Mouse (Mus musculus) cerebellum, adult 2 months (tissue): Measurements from ENCODE around the gene 4930556J24Rik. TPM values are rescaled to one million over a fixed set of nuclear protein-coding genes. Genes with fewer than 3 reads are reported as not detected.

Experiments used
- DNase-seq, 2 experiments: peaks; one replicate each; pipeline ENCODE4 v3.0.0; 2021
- H3K27ac ChIP-seq: fragments of 200-500 bp; 2 replicates; pipeline ENCODE4 v1.5.1; 2012; ENCODE audit warnings: low read length, control low read depth, inconsistent platforms; ENCODE audit not compliant: insufficient read depth
- H3K27me3 ChIP-seq: fragments of 200-500 bp; 2 replicates; pipeline ENCODE4 v1.6.1; 2012; ENCODE audit warnings: inconsistent platforms, mild to moderate bottlenecking, low read length, moderate library complexity; ENCODE audit not compliant: control insufficient read depth, insufficient read depth
- H3K4me1 ChIP-seq: fragments of 200-500 bp; 2 replicates; pipeline ENCODE4 v1.6.1; 2011; ENCODE audit warnings: low read length; ENCODE audit not compliant: control insufficient read depth, insufficient read depth
- H3K4me3 ChIP-seq: fragments of 200-500 bp; replicated peaks from 2 replicates; pipeline ENCODE3; 2011; ENCODE audit warnings: mild to moderate bottlenecking, low read depth, low read length, control low read depth; ENCODE audit not compliant: insufficient read depth
- CTCF ChIP-seq: fragments of 200-500 bp; IDR thresholded peaks from 2 replicates; pipeline ENCODE4 v1.5.1; 2011; ENCODE audit warnings: low read depth, mild to moderate bottlenecking, control low read depth, low read length, moderate library complexity, borderline replicate concordance; ENCODE audit not compliant: insufficient read depth
- POLR2A ChIP-seq: fragments of 200-500 bp; IDR thresholded peaks from 2 replicates; pipeline ENCODE4 v1.6.1; 2011; ENCODE audit warnings: low read length, control low read depth, borderline replicate concordance; ENCODE audit not compliant: insufficient read depth
- WGBS: fragments of 180-500 bp; shearing (Covaris S2); methylation state at CpG from one replicate; pipeline ENCODE4 v1.1.7; 2018; 5-methylcytosine and 5-hydroxymethylcytosine counted together
- polyA plus RNA-seq: library from polyadenylated mRNA; depleted of rRNA; stranded (reverse); fragments of >200 nt; gene quantifications from 2 replicates; pipeline ENCODE4 v1.2.3, GENCODE M21; 2012

Gene 4930556J24Rik
- polyA plus RNA-seq, 1 experiment, result 0.20 TPM

DNA sequence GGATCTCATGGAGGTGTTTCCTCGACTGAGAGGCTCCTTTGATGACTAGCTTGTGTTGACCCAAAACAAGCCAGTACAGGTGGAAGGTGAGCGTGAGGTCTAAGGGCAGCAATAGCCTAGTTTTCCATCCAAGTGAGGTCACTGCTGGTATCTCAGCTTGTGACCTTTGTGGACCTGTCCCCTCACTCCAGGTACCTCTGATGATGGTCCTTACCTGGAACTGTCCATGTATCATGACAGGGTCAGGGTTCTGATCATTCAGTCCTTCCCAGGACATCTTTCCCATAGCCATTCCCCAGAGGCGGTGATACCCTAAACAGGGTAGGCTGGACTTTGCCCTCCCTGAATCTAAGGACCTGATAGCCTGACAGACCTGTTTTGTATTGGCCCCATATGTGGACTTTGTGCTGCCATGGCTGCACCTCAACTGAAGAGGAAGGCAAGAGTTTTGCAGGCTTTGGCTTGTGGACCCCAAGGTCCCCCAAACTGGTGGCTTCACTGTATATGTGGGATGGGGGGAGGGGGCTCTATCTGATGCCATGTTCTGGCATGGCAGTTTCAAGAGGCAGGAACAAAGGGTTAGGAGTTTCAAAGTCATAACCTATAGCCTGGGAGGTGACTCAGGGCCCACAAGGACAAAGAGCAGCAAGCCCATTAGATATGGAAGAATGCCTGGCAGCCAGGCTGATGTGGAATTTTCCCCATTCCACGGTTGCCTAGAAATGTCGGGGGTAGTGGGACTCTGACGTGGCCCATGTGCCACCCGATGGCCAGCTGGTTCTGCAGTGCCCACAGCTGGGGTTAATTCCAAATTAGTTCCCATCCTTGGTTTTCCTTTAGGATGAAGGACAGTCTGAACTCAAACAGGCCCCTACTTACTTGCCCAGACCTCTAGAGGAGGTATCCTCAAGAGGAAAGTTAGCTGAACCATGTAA lies 6.0 kb upstream of the 4930556J24Rik start:
- Histone ChIP-seq H3K4me1 (no peaks in the 10 kb centered on the region), H3K27me3 (no peaks in the 10 kb centered on the region; the same call in 1 of the 2 replicates), H3K27ac (peak overlapping the region; percentile 37; the same call in 1 of the 2 replicates), H3K4me3 (no peak overlapping the region)
- WGBS, result 43% methylated on average over 7 of the region's 7 CpGs
- TF ChIP-seq POLR2A, result no peak
- TF ChIP-seq CTCF, result no peak
- DNase-seq, result no peak

DNA sequence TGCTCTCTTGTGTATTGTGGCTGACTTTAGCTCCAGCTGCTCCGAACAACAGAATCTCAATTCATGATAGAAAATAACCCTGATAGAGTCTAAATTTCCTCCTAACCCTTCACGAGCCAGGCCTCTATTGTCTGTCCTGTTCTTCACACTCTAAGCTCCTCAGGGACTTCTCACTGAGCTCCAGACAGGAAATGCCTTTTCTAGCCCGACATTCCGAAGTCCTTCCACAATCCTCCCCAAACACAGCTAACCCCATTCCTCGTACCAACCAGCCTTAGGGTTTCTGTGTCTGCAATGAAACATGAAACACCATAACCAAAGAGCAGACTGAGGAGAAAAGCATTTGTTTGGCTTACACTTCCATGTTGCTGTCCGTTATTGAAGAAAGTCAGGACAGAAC lies 5.0 kb upstream of the 4930556J24Rik start:
- TF ChIP-seq POLR2A, result no peak
- WGBS, result 80% methylated on average over 6 of the region's 6 CpGs
- H3K27me3 ChIP-seq, result no peaks in the 10 kb centered on the region; the same call in 1 of the 2 replicates
- DNase-seq, result no peak
- no peak overlapping the region for H3K4me3 ChIP-seq
- no peaks in the 10 kb centered on the region for H3K4me1 ChIP-seq
- H3K27ac ChIP-seq, result no peak overlapping the region

DNA sequence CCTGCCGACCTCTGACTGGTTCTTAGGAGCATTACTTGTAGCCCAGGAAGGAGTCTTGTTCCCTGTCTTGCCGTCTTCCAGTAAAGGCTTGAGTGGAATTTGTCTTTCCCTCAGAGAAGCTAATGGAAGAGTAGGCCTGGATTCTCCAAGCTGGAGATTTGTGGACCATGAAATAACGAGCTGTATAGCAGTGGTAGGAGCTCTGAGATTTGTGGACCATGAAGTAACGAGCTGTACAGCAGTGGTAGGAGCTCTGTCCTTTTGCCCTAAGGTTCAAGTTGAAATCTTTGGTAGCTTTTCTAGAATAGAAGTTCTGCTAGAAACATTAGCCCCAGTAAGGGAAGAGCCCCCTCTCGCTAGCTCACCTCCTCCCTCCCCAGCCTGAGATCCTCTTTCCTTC lies 1.8 kb upstream of the 4930556J24Rik start:
- no peaks in the 10 kb centered on the region for H3K4me1 ChIP-seq
- no peak for TF ChIP-seq POLR2A
- no peak for TF ChIP-seq CTCF
- WGBS, result 95% methylated on average over 5 of the region's 5 CpGs
- no peaks in the 10 kb centered on the region for H3K27me3 ChIP-seq
- no peak for DNase-seq
- no peak overlapping the region for H3K27ac ChIP-seq
- no peak overlapping the region for H3K4me3 ChIP-seq

DNA sequence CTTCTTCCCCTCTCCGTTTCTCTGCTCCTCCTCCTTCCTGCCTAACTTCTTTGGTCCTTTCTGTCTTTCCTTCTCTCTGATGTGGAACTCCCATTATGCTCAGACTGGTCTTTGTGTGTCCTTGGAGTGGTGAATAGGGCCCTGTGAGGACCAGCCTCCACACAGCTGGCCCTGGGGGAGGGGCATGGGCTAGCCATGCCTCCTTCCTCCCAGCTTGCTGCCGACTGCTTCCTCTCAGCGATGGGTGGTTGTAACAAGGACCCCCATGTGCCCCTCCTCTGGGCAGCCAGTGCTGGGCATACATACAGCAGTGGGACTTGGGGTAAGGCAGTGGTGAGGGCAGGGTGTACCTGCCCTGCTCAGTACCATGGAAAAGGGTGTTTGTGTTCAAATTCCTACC lies 2.3 kb downstream of the 4930556J24Rik start:
- no peak for DNase-seq
- no peak overlapping the region for H3K27ac ChIP-seq

DNA sequence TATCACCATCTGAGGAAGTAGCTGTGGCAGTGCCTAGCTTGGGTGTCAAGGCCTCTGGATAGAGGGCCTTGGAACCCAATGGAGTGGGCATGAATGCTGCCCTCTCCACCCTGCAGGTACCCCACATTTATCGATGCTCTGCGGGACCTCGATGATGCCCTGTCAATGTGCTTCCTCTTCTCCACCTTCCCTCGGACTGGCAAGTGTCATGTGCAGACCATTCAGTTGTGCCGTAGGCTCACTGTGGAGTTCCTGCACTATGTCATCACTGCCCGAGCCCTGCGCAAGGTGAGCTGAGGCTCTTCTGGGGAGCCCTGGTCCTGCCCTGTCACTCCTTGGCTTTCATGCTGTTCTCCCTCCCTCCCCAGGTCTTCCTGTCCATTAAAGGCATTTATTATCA lies 3.5 kb downstream of the 4930556J24Rik start:
- TF ChIP-seq POLR2A (no peak), CTCF (no peak)
- no peak for DNase-seq
- 91% methylated on average over 7 of the region's 7 CpGs for WGBS
- H3K4me1 ChIP-seq, result no peaks in the 10 kb centered on the region
- no peak overlapping the region for H3K4me3 ChIP-seq
- H3K27me3 ChIP-seq, result no peaks in the 10 kb centered on the region; the same call in 1 of the 2 replicates
- H3K27ac ChIP-seq, result no peak overlapping the region

More for the DNA sequence above, 2.3 kb downstream of the 4930556J24Rik start:
- Histone ChIP-seq H3K4me3 (no peak overlapping the region), H3K4me1 (no peaks in the 10 kb centered on the region), H3K27me3 (no peaks in the 10 kb centered on the region; the same call in 1 of the 2 replicates)
- TF ChIP-seq CTCF (no peak), POLR2A (no peak)
- 57% methylated on average over 3 of the region's 3 CpGs for WGBS

DNA sequence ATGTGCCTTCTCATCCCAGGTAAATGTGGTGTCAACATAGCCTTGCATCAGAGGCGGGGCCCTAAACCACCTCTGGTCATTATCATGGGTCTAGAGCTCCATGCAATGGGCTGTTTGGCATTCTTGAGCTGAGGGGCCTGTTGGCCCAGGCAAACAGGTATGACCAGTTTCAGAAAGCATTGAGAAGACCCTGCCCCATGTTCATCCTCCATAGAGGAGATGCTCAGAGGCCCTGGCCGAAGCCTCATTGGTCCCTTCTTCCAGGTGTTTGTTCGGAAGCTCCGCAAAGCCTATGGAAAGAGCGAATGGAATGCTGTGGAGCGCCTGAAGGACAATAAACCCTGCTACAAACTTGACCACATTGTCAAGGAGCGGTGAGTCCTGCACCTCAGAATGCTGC lies 6.2 kb downstream of the 4930556J24Rik start:
- Histone ChIP-seq H3K4me1 (no peaks in the 10 kb centered on the region; the same call in 1 of the 2 replicates), H3K27ac (no peak overlapping the region), H3K27me3 (no peaks in the 10 kb centered on the region; the same call in 1 of the 2 replicates), H3K4me3 (no peak overlapping the region)
- WGBS, result 97% methylated on average over 7 of the region's 7 CpGs
- TF ChIP-seq CTCF (no peak), POLR2A (no peak)
- peak in 1 of 2 experiments; percentile 2 for DNase-seq

DNA sequence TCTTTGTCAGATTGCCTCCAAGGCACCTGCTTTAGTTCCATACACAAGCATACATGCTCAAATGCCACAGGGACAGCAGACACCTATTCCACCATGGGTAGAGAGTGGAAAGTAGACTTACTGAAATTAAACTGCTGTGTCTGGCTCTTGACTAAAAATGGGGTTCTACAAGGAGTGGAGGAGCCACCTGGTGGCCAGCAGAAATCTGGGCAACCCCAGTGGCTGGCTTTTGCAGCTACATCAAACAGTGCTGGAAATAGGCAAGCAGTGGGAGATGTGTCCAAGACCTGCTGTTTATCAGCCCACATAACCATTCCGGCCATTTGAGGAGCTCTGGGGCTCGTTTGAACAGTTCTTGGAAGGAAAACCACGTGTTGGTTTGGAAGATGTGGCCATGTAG lies 6.7 kb downstream of the 4930556J24Rik start:
- 58% methylated on average over 3 of the region's 3 CpGs for WGBS
- Histone ChIP-seq H3K27ac (no peak overlapping the region), H3K4me1 (no peaks in the 10 kb centered on the region; the same call in 1 of the 2 replicates), H3K27me3 (no peaks in the 10 kb centered on the region; the same call in 1 of the 2 replicates), H3K4me3 (no peak overlapping the region)
- DNase-seq, result peak in 1 of 2 experiments; percentile 10
- TF ChIP-seq POLR2A (no peak), CTCF (no peak; the same call in 1 of the 2 replicates)
